Mouse (Mus musculus): ENCODE data around the gene Cytip.
"Not testable (repeated sequence)": the region's sequence is repeated elsewhere in the genome, so short reads cannot be mapped to it uniquely, and the experiment has no call there.

Cytip gene

GRCm38 (mm10) chr2:58111105-58111504 is 84.2 kb downstream of the Cytip start:
- no peak for DNase-seq (ENCODE audit: low read depth, low spot score)

GRCm38 (mm10) chr2:58107887-58108286 is 87.4 kb downstream of the Cytip start:
- not testable (repeated sequence) for DNase-seq (ENCODE audit: low read depth, low spot score)

- no peak for DNase-seq (ENCODE audit: low read depth, low spot score)
Measured at GRCm38 (mm10) chr2:58107046-58107445, 88.3 kb downstream of the Cytip start.

- no peak for DNase-seq (ENCODE audit: low read depth, low spot score)
Measured at GRCm38 (mm10) chr2:58094818-58095217, 100.5 kb downstream of the Cytip start.

- no peak for DNase-seq (ENCODE audit: low read depth, low spot score)
Measured at GRCm38 (mm10) chr2:58086420-58086819, 108.9 kb downstream of the Cytip start.

- peak; percentile 80 for DNase-seq (ENCODE audit: low read depth, low spot score)
Measured at GRCm38 (mm10) chr2:58079849-58080248, 115.5 kb downstream of the Cytip start.
